Mouse (Mus musculus): Measurements from ENCODE around the gene Tmem143.
A peak's percentile ranks its signal among the peaks of the same experiment; 100 is the strongest.

- TF ChIP-seq CTCF (IDR thresholded peaks at IDR 0.05; ENCODE audit: low read depth) = peak; percentile 99
- TF ChIP-seq EP300 (IDR thresholded peaks at IDR 0.05; ENCODE audit: low read depth) = no peak
Observed at GRCm38 (mm10) chr7:45872624-45873023, 24.1 kb upstream of the Tmem143 start, which contains the start of gene Kdelr1.

Data from liver, postnatal 0 days (tissue).